Mouse (Mus musculus): ENCODE results near the gene Pxt1. TPM values are rescaled to one million over a fixed set of nuclear protein-coding genes. Genes with fewer than 3 reads are reported as not detected.

Gene Pxt1
- polyA plus RNA-seq, 1 experiment from 2014 or later: 0.16 TPM

GRCm38 (mm10) chr17:28924957-28925595 is 18.6 kb downstream of the Pxt1 start:
- Histone ChIP-seq H3K36me3 (no peaks in the 10 kb centered on the region), H3K9me3 (no peaks in the 10 kb centered on the region), H3K4me3 (no peak overlapping the region), H3K27me3 (ENCODE audit: insufficient read depth, poor library complexity, severe bottlenecking) (no peaks in the 10 kb centered on the region), H3K27ac (no peak overlapping the region), H3K4me1 (replicated peaks) (peaks cover 35% of the 10 kb centered on the region)
- 84% methylated on average over 8 of the region's 8 CpGs for WGBS
- DNase-seq (ENCODE audit: low spot score): no peak

- H3K27ac ChIP-seq: no peak overlapping the region
- H3K4me3 ChIP-seq: no peak overlapping the region
- no peaks in the 10 kb centered on the region for H3K9me3 ChIP-seq
- no peaks in the 10 kb centered on the region for H3K27me3 ChIP-seq (ENCODE audit: insufficient read depth, poor library complexity, severe bottlenecking)
- DNase-seq (ENCODE audit: low spot score): no peak
- no peaks in the 10 kb centered on the region for H3K36me3 ChIP-seq
- WGBS: 75% methylated on average over 6 of the region's 6 CpGs
- H3K4me1 ChIP-seq (replicated peaks): peaks cover 32% of the 10 kb centered on the region
These were observed 21.5 kb downstream of the Pxt1 start for GRCm38 (mm10) chr17:28922096-28922495.

- Histone ChIP-seq H3K9me3 (no peaks in the 10 kb centered on the region), H3K36me3 (no peaks in the 10 kb centered on the region), H3K4me1 (replicated peaks) (peaks cover 24% of the 10 kb centered on the region), H3K4me3 (no peak overlapping the region), H3K27ac (no peak overlapping the region), H3K27me3 (ENCODE audit: insufficient read depth, poor library complexity, severe bottlenecking) (no peaks in the 10 kb centered on the region)
- DNase-seq (ENCODE audit: low spot score): no peak
- 80% methylated on average over 8 of the region's 8 CpGs for WGBS
These were observed 22.6 kb downstream of the Pxt1 start for GRCm38 (mm10) chr17:28921086-28921485.

- Histone ChIP-seq H3K4me1 (replicated peaks) (no peaks in the 10 kb centered on the region; the same call in 1 of the 2 replicates), H3K4me3 (no peak overlapping the region), H3K27ac (no peak overlapping the region), H3K9me3 (no peaks in the 10 kb centered on the region), H3K36me3 (no peaks in the 10 kb centered on the region), H3K27me3 (ENCODE audit: insufficient read depth, poor library complexity, severe bottlenecking) (no peaks in the 10 kb centered on the region)
- WGBS: 100% methylated on average over 1 of the region's 1 CpGs
- DNase-seq (ENCODE audit: low spot score): no peak
These were observed 27.1 kb downstream of the Pxt1 start for GRCm38 (mm10) chr17:28916520-28916919.

- no peaks in the 10 kb centered on the region for H3K9me3 ChIP-seq
- peaks cover 5% of the 10 kb centered on the region for H3K27me3 ChIP-seq (ENCODE audit: insufficient read depth, poor library complexity, severe bottlenecking)
- H3K36me3 ChIP-seq: no peaks in the 10 kb centered on the region
- no peaks in the 10 kb centered on the region; the same call in 1 of the 2 replicates for H3K4me1 ChIP-seq (replicated peaks)
- H3K4me3 ChIP-seq: no peak within 1 kb of the TSS
- no peak for DNase-seq (ENCODE audit: low spot score)
- WGBS: 61% methylated on average over 12 of the region's 12 CpGs
- H3K27ac ChIP-seq: no peak within 1 kb of the TSS
These were observed 28.5 kb downstream of the Pxt1 start, which contains the start of gene 4930539E08Rik for GRCm38 (mm10) chr17:28915060-28915628. Gene 4930539E08Rik, minus strand, starts transcription at chr17:28915324.

GRCm38 (mm10) chr17:28913940-28914339 is 29.7 kb downstream of the Pxt1 start:
- no peak for DNase-seq (ENCODE audit: low spot score)
- Histone ChIP-seq H3K27me3 (ENCODE audit: insufficient read depth, poor library complexity, severe bottlenecking) (peaks cover 17% of the 10 kb centered on the region), H3K4me3 (no peak overlapping the region), H3K36me3 (no peaks in the 10 kb centered on the region), H3K9me3 (no peaks in the 10 kb centered on the region), H3K27ac (no peak overlapping the region), H3K4me1 (replicated peaks) (peaks cover 7% of the 10 kb centered on the region)
- WGBS: 85% methylated on average over 6 of the region's 6 CpGs

GRCm38 (mm10) chr17:28913200-28913599 is 30.4 kb downstream of the Pxt1 start:
- Histone ChIP-seq H3K9me3 (no peaks in the 10 kb centered on the region), H3K4me1 (replicated peaks) (peaks cover 8% of the 10 kb centered on the region), H3K4me3 (no peak overlapping the region), H3K27ac (no peak overlapping the region), H3K36me3 (no peaks in the 10 kb centered on the region), H3K27me3 (ENCODE audit: insufficient read depth, poor library complexity, severe bottlenecking) (peaks cover 24% of the 10 kb centered on the region)
- no peak for DNase-seq (ENCODE audit: low spot score)
- WGBS: 80% methylated on average over 5 of the region's 5 CpGs

- peaks cover 37% of the 10 kb centered on the region for H3K27me3 ChIP-seq (ENCODE audit: insufficient read depth, poor library complexity, severe bottlenecking)
- H3K36me3 ChIP-seq: no peaks in the 10 kb centered on the region
- H3K9me3 ChIP-seq: no peaks in the 10 kb centered on the region
- peaks cover 13% of the 10 kb centered on the region for H3K4me1 ChIP-seq (replicated peaks)
- 14% methylated on average over 7 of the region's 7 CpGs for WGBS
- DNase-seq (ENCODE audit: low spot score): no peak
- no peak overlapping the region; the same call in 1 of the 2 replicates for H3K4me3 ChIP-seq
- no peak overlapping the region for H3K27ac ChIP-seq
These were observed 33.5 kb downstream of the Pxt1 start for GRCm38 (mm10) chr17:28910139-28910538.

GRCm38 (mm10) chr17:28909252-28909941 is 34.2 kb downstream of the Pxt1 start:
- Histone ChIP-seq H3K4me3 (peak overlapping the region; percentile 36), H3K9me3 (no peaks in the 10 kb centered on the region), H3K27ac (peak overlapping the region; percentile 6), H3K4me1 (replicated peaks) (peaks cover 20% of the 10 kb centered on the region), H3K27me3 (ENCODE audit: insufficient read depth, poor library complexity, severe bottlenecking) (peaks cover 38% of the 10 kb centered on the region), H3K36me3 (no peaks in the 10 kb centered on the region)
- WGBS: 6% methylated on average over 29 of the region's 29 CpGs
- peak; percentile 74 for DNase-seq (ENCODE audit: low spot score)

GRCm38 (mm10) chr17:28907959-28908358 is 35.7 kb downstream of the Pxt1 start:
- DNase-seq (ENCODE audit: low spot score): no peak

GRCm38 (mm10) chr17:28905377-28905916 is 38.2 kb downstream of the Pxt1 start:
- peaks cover 37% of the 10 kb centered on the region for H3K27me3 ChIP-seq (ENCODE audit: insufficient read depth, poor library complexity, severe bottlenecking)
- H3K4me3 ChIP-seq: no peak overlapping the region
- DNase-seq (ENCODE audit: low spot score): no peak
- peak overlapping the region; percentile 5; the same call in 1 of the 2 replicates for H3K27ac ChIP-seq
- H3K4me1 ChIP-seq (replicated peaks): peaks cover 21% of the 10 kb centered on the region
- H3K36me3 ChIP-seq: no peaks in the 10 kb centered on the region
- H3K9me3 ChIP-seq: no peaks in the 10 kb centered on the region
- WGBS: 66% methylated on average over 13 of the region's 13 CpGs

More at GRCm38 (mm10) chr17:28907959-28908358, 35.7 kb downstream of the Pxt1 start:
- no peaks in the 10 kb centered on the region for H3K36me3 ChIP-seq
- WGBS: 76% methylated on average over 7 of the region's 7 CpGs
- H3K27ac ChIP-seq: no peak overlapping the region
- H3K9me3 ChIP-seq: no peaks in the 10 kb centered on the region
- peaks cover 38% of the 10 kb centered on the region for H3K27me3 ChIP-seq (ENCODE audit: insufficient read depth, poor library complexity, severe bottlenecking)
- H3K4me1 ChIP-seq (replicated peaks): peaks cover 21% of the 10 kb centered on the region
- no peak overlapping the region for H3K4me3 ChIP-seq

- WGBS: 29% methylated on average over 23 of the region's 23 CpGs
- Histone ChIP-seq H3K9me3 (no peaks in the 10 kb centered on the region), H3K27me3 (ENCODE audit: insufficient read depth, poor library complexity, severe bottlenecking) (peaks cover 30% of the 10 kb centered on the region), H3K36me3 (no peaks in the 10 kb centered on the region), H3K4me3 (no peak overlapping the region), H3K4me1 (replicated peaks) (peaks cover 24% of the 10 kb centered on the region), H3K27ac (peak overlapping the region; percentile 42)
- peak; percentile 76 for DNase-seq (ENCODE audit: low spot score)
These were observed 38.9 kb downstream of the Pxt1 start for GRCm38 (mm10) chr17:28904546-28905376.

Data from hindbrain, embryonic 10.5 days (tissue).